Mouse (Mus musculus): Measurements from ENCODE around the gene Rpl36. TPM values are rescaled to one million over a fixed set of nuclear protein-coding genes. Genes with fewer than 3 reads are reported as not detected.

Gene Rpl36
- polyA plus RNA-seq (2015; fragmentation: Nextera tagmentation; extraction: Ambion mirVana), result 1,217 and 1,404 TPM in 2 replicates

- peak; percentile 43 for ATAC-seq (ENCODE audit: low read depth)
- peaks cover 70% of the 10 kb centered on the region for H3K4me1 ChIP-seq (replicated peaks)
- no peaks in the 10 kb centered on the region for H3K27me3 ChIP-seq
- no peaks in the 10 kb centered on the region for H3K9me3 ChIP-seq (replicated peaks)
- H3K4me3 ChIP-seq (replicated peaks), result peak within 1 kb of the TSS; percentile 77
- peaks cover 45% of the 10 kb centered on the region for H3K36me3 ChIP-seq
- under 1% methylated on average over 52 of the region's 52 CpGs for WGBS (ENCODE audit: insufficient replicate concordance)
- H3K9ac ChIP-seq, result peak within 1 kb of the TSS; percentile 89
- H3K27ac ChIP-seq, result peak within 1 kb of the TSS; percentile 87
- H3K4me2 ChIP-seq, result peak within 1 kb of the TSS; percentile 93
- DNase-seq, result peak; percentile 91
Observed at GRCm38 (mm10) chr17:56613236-56613844, at the start of gene Rpl36. Rpl36 (plus strand) TSS chr17:56613416.

GRCm38 (mm10) chr17:56566293-56566692 is 46.9 kb upstream of the Rpl36 start:
- H3K4me2 ChIP-seq, result no peak overlapping the region
- no peaks in the 10 kb centered on the region for H3K9me3 ChIP-seq (replicated peaks)
- peaks cover 99% of the 10 kb centered on the region for H3K36me3 ChIP-seq
- H3K4me3 ChIP-seq (replicated peaks), result no peak overlapping the region
- ATAC-seq (ENCODE audit: low read depth) (no peak), DNase-seq (no peak)
- H3K27me3 ChIP-seq, result no peaks in the 10 kb centered on the region
- no peaks in the 10 kb centered on the region for H3K4me1 ChIP-seq (replicated peaks)
- no peak overlapping the region for H3K9ac ChIP-seq
- 93% methylated on average over 29 of the region's 29 CpGs for WGBS (ENCODE audit: insufficient replicate concordance)
- no peak overlapping the region for H3K27ac ChIP-seq

GRCm38 (mm10) chr17:56566918-56567317 is 46.3 kb upstream of the Rpl36 start:
- Histone ChIP-seq H3K9ac (no peak overlapping the region), H3K27me3 (no peaks in the 10 kb centered on the region), H3K4me3 (replicated peaks) (no peak overlapping the region), H3K4me2 (no peak overlapping the region), H3K9me3 (replicated peaks) (no peaks in the 10 kb centered on the region), H3K27ac (no peak overlapping the region), H3K4me1 (replicated peaks) (no peaks in the 10 kb centered on the region), H3K36me3 (peaks cover 99% of the 10 kb centered on the region)
- WGBS (ENCODE audit: insufficient replicate concordance), result 94% methylated on average over 5 of the region's 5 CpGs
- DNase-seq, result no peak
- no peak for ATAC-seq (ENCODE audit: low read depth)

DNA sequence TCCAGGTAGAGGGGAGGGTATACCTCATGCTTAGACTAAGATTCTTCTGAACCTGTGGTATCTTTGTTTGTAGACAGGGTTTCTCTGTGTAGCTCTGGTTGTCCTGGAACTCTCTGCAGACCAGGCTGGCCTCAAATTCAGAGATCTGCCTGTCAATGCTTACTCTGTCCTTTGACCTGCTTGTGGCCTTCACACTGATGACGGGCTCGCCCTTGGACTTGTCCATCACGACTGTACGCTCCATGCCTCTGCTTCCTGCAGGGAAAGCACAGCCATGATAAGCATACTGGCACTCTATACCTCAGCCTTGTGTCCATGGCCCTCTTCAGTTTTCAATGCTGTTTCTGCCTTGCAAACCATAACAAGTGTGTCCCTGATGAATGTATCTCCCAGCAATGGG is 45.8 kb upstream of the Rpl36 start:
- Histone ChIP-seq H3K4me3 (replicated peaks) (no peak overlapping the region), H3K27me3 (no peaks in the 10 kb centered on the region), H3K9ac (no peak overlapping the region), H3K9me3 (replicated peaks) (no peaks in the 10 kb centered on the region), H3K4me1 (replicated peaks) (peaks cover 1% of the 10 kb centered on the region; the same call in 1 of the 2 replicates), H3K4me2 (no peak overlapping the region), H3K27ac (no peak overlapping the region), H3K36me3 (peaks cover 99% of the 10 kb centered on the region)
- ATAC-seq (ENCODE audit: low read depth), result no peak
- no peak for DNase-seq
- WGBS (ENCODE audit: insufficient replicate concordance), result 85% methylated on average over 4 of the region's 4 CpGs

DNA sequence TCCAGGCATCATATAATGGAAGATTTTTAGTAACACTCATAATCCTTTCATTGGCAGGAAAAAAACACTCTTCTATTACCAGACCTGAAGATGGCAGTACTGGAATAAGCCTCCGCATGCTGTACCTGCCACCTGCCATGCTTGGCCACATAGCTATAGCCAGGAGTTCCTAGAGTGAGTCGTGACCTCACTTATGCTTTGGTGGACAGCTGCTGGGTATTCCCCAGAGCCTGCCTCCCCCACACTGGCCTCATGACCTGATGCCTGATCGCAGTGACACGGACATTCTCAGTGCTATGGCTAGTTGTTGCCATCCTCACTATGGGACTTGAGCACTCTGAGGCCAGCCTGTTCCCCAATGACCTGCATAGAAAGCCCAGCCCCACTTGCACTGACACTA is 42.9 kb upstream of the Rpl36 start:
- no peak for DNase-seq
- H3K4me3 ChIP-seq (replicated peaks), result no peak overlapping the region
- peaks cover 14% of the 10 kb centered on the region; the same call in 1 of the 2 replicates for H3K4me1 ChIP-seq (replicated peaks)
- no peak for ATAC-seq (ENCODE audit: low read depth)
- H3K9ac ChIP-seq, result no peak overlapping the region
- peaks cover 98% of the 10 kb centered on the region for H3K36me3 ChIP-seq
- H3K9me3 ChIP-seq (replicated peaks), result no peaks in the 10 kb centered on the region
- no peaks in the 10 kb centered on the region for H3K27me3 ChIP-seq
- no peak overlapping the region for H3K27ac ChIP-seq
- H3K4me2 ChIP-seq, result no peak overlapping the region
- 91% methylated on average over 4 of the region's 4 CpGs for WGBS (ENCODE audit: insufficient replicate concordance)

DNA sequence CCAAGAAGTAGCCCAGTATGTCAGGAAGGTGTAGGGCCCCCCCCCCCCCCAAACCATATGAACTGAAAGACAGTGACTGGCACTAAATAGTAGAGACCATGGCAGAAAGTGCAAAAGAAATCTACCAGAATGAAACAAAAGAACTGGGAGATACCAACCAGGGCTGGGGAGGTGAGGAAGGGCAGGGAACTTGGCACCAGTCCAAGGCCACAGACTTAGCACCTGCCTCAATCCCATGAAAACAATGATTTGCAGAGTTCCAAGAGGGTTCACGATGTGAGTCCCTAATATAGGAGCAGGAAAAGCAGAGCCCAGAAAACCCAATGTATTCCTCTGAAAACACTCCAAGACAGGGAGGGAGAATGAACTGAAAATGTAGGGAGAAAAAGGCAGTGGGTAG is 41.1 kb upstream of the Rpl36 start:
- peaks cover 94% of the 10 kb centered on the region for H3K36me3 ChIP-seq
- ATAC-seq (ENCODE audit: low read depth) (no peak), DNase-seq (no peak)
- peaks cover 14% of the 10 kb centered on the region; the same call in 1 of the 2 replicates for H3K4me1 ChIP-seq (replicated peaks)
- H3K9ac ChIP-seq, result no peak overlapping the region
- H3K4me3 ChIP-seq (replicated peaks), result no peak overlapping the region
- 71% methylated on average over 1 of the region's 1 CpGs for WGBS (ENCODE audit: insufficient replicate concordance)
- H3K27me3 ChIP-seq, result no peaks in the 10 kb centered on the region
- no peak overlapping the region for H3K4me2 ChIP-seq
- H3K27ac ChIP-seq, result no peak overlapping the region
- H3K9me3 ChIP-seq (replicated peaks), result no peaks in the 10 kb centered on the region

- H3K4me1 ChIP-seq (replicated peaks), result peaks cover 14% of the 10 kb centered on the region; the same call in 1 of the 2 replicates
- H3K9ac ChIP-seq, result no peak overlapping the region
- H3K36me3 ChIP-seq, result peaks cover 94% of the 10 kb centered on the region
- DNase-seq, result no peak
- H3K4me3 ChIP-seq (replicated peaks), result no peak overlapping the region
- H3K9me3 ChIP-seq (replicated peaks), result no peaks in the 10 kb centered on the region
- H3K4me2 ChIP-seq, result no peak overlapping the region
- no peaks in the 10 kb centered on the region for H3K27me3 ChIP-seq
- 89% methylated on average over 3 of the region's 3 CpGs for WGBS (ENCODE audit: insufficient replicate concordance)
- H3K27ac ChIP-seq, result no peak overlapping the region
- ATAC-seq (ENCODE audit: low read depth), result 0 out of 2 replicates have a peak, but pooled peaks have one; percentile 43
Observed at GRCm38 (mm10) chr17:56572939-56573338, 40.3 kb upstream of the Rpl36 start.

GRCm38 (mm10) chr17:56583071-56583470 is 30.1 kb upstream of the Rpl36 start:
- H3K27me3 ChIP-seq, result no peaks in the 10 kb centered on the region
- H3K4me2 ChIP-seq, result peak overlapping the region; percentile 92
- H3K27ac ChIP-seq, result peak overlapping the region; percentile 96
- H3K4me3 ChIP-seq (replicated peaks), result peak overlapping the region; percentile 95
- DNase-seq (no peak), ATAC-seq (ENCODE audit: low read depth) (no peak)
- WGBS (ENCODE audit: insufficient replicate concordance), result 52% methylated on average over 1 of the region's 1 CpGs
- no peaks in the 10 kb centered on the region for H3K9me3 ChIP-seq (replicated peaks)
- H3K9ac ChIP-seq, result peak overlapping the region; percentile 94
- peaks cover 59% of the 10 kb centered on the region for H3K4me1 ChIP-seq (replicated peaks)
- peaks cover 70% of the 10 kb centered on the region for H3K36me3 ChIP-seq

DNA sequence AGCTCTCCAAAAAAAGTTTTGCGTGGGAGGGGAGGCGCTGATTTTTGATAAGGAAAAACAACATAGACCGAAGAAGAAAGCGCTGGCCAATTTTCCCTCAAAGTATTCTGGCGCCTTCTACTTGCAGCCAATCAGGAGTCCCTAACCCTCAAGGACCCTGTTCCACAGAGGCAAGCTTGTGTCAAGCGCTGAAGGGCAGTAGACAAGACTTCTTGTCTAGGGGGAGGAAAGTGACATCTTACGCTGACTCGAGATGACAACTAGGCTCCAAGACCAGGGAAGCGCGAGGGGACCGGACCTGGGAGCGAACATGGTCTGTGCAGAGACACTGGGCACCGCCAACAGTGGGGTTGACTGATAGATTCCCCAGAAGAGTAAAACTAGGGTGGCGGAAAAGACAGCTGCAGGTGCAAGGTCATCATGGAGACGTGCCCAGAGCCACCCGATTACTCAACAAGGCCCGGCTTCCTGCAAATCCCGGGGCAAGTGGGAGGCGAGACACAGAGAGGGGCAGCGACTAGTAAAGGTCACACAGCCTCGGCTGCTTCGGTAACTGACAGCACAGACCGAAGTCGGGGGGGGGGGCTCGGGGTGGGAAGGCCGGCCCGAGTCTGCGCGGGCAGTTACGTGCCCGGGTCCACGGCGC is 29.5 kb upstream of the Rpl36 start:
- ATAC-seq (ENCODE audit: low read depth) (no peak), DNase-seq (peak; percentile 34)
- H3K4me2 ChIP-seq, result peak overlapping the region; percentile 92
- no peaks in the 10 kb centered on the region for H3K27me3 ChIP-seq
- peaks cover 70% of the 10 kb centered on the region for H3K36me3 ChIP-seq
- under 1% methylated on average over 33 of the region's 33 CpGs for WGBS (ENCODE audit: insufficient replicate concordance)
- peak overlapping the region; percentile 96 for H3K27ac ChIP-seq
- peak overlapping the region; percentile 94 for H3K9ac ChIP-seq
- peak overlapping the region; percentile 95 for H3K4me3 ChIP-seq (replicated peaks)
- no peaks in the 10 kb centered on the region for H3K9me3 ChIP-seq (replicated peaks)
- H3K4me1 ChIP-seq (replicated peaks), result peaks cover 64% of the 10 kb centered on the region

GRCm38 (mm10) chr17:56584257-56585130 is 28.7 kb upstream of the Rpl36 start, which contains the start of the genes Safb2 and Safb:
Safb2 (minus strand) TSS chr17:56584585.
Safb (plus strand) TSS chr17:56584825.
- under 1% methylated on average over 95 of the region's 101 CpGs for WGBS (ENCODE audit: insufficient replicate concordance)

More at GRCm38 (mm10) chr17:56584257-56585130, 28.7 kb upstream of the Rpl36 start, which contains the start of the genes Safb2 and Safb:
- ATAC-seq (ENCODE audit: low read depth) (peak; percentile 94), DNase-seq (peak; percentile 98)
- Histone ChIP-seq H3K27ac (peak within 1 kb of the TSS; percentile 96), H3K27me3 (no peaks in the 10 kb centered on the region), H3K36me3 (peaks cover 70% of the 10 kb centered on the region), H3K9ac (peak within 1 kb of the TSS; percentile 95), H3K4me1 (replicated peaks) (peaks cover 68% of the 10 kb centered on the region), H3K9me3 (replicated peaks) (no peaks in the 10 kb centered on the region), H3K4me3 (replicated peaks) (peak within 1 kb of the TSS; percentile 95), H3K4me2 (peak within 1 kb of the TSS; percentile 92)
